Mouse (Mus musculus): ENCODE measurements around the gene Pigw.
"Not testable (repeated sequence)": the region's sequence is repeated elsewhere in the genome, so short reads cannot be mapped to it uniquely, and the experiment has no call there.

Pigw gene

DNA sequence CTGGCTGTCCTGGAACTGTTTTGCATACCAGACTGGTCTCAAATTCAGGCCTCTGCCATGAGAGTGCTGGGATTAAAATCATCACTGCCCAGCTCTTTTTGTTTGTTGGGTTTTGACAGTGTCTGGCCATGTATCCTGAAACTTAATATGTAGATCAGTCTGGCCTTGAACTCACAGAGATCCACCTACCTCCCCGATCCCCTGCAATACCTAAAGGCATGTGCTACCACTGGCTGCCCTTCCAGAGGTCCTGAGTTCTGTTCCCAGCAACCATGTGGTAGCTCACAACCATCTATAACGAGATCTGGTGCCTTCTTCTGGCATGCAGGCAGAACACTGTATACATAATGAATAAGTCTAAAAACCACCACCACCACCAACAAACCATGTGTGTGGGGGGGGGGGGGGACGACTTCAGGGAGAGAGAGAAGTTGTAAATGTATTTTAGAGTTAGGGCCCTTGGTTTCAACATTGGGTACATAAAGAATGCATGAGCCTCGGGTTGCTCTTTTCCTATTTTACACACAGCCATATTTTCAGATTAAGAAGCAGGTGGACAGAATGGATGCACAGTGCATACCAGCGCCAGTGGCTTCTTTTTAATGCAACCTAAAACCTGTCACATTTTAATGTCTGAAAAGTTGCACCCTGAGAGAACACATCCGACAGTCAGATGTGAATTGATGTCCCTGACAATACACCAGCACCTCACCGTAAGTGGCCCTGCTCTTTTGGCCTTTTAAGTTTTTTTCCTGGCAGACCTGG lies 896 bp downstream of the Pigw start:
- no peak for DNase-seq

GRCm38 (mm10) chr11:84876020-84876419 lies 4.1 kb downstream of the Pigw start:
- not testable (repeated sequence) for DNase-seq

DNA sequence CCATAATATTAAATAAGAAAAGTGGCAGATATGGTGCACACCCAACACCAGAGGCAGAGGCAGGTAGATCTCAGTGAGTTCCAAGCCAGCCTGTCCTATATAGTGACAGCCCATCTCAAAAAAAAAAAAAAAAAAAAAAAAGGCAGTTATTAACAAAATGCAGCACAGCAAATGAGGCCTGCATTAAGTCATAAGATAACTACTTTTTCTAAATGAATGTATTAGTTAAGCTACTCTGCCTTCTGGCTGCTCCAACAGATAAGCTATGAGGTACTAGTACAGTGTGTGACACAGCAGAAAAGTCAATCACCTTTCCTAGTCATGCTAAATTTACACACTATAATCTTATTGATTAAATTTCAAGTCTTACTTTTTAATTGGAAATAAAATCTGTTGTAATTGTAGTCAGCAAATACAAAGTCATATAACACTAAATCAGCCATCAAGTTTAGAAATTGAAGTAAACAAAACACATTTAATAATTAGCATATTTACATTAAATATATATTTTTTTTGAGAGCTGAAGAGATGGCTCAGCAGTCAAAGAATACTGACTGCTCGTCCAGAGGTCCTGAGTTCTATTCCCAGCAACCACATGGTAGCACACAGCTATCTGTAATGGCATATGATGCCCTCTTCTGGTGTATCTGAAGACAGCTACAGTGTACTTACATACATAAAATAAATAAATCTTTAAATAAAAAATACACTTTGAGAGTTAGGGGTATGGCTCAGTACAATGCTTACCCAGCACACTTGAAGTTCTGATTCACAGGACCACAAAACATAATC lies 6.8 kb downstream of the Pigw start:
- peak; percentile 35 for DNase-seq

- no peak for DNase-seq
These were observed 8.5 kb downstream of the Pigw start for GRCm38 (mm10) chr11:84871548-84872069.

DNA sequence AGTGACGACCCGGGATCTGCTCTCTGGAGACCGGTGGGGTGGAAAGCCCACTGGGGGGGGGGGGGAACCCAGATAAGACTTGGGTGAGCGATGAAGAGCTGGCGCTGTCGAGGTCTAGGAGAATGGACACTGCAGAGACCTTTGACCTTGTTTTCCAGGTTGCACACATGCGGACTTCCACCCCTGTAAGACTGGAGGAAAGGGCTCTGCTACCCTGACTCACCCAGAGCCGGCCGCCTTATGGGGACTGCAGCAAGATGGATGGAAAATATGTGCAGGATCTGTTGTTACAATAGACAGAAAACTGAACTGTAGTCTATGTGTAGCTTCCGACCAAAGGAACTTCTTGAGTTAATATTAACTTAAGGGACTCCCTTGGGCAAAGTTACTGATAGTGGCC lies 9.0 kb downstream of the Pigw start:
- DNase-seq = no peak

GRCm38 (mm10) chr11:84870337-84871043 lies 9.6 kb downstream of the Pigw start, which contains the start of gene Ggnbp2:
Ggnbp2 (minus strand) TSS chr11:84870817.
- peak; percentile 96 for DNase-seq

- DNase-seq = peak; percentile 94
These were observed 10.4 kb downstream of the Pigw start for GRCm38 (mm10) chr11:84869537-84870232.

GRCm38 (mm10) chr11:84868786-84869259 lies 11.3 kb downstream of the Pigw start:
- DNase-seq = no peak

DNA sequence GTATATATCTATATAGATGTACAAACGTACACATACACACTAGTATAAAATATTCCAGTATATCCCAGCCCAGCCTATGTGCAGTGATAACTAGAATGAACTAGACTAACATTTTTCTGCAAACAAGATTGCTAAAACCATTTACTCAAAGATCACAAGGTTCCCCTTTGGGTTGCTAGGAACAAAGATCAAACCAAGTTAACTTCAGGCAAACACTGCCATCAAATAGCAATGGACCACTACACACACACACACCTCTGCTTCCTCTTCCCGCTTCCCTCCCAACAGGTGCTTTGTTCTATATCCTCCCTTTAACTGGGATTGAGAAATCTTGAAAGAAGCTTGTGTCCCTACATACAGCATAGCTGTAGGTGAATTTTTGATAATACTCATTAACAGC lies 12.5 kb downstream of the Pigw start:
- DNase-seq = no peak

DNA sequence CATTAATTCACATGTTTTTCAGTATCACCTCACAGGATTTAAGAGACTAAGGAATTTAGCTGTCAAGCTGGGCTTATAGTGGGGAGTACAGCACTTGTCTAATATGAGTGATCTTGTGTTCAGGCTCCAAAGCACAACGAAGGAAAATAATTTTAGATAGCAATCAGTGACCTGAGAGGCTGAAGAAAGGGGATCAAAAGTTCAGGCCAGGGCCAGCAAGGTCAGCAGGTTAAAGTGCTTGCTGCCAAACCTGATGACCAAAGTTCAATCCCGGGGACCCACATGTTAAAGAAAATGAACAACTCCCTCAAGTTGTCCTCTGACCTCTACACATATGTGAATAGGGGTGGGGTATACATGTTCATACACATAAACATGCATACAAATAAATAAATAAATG lies 14.8 kb downstream of the Pigw start:
- no peak for DNase-seq

DNA sequence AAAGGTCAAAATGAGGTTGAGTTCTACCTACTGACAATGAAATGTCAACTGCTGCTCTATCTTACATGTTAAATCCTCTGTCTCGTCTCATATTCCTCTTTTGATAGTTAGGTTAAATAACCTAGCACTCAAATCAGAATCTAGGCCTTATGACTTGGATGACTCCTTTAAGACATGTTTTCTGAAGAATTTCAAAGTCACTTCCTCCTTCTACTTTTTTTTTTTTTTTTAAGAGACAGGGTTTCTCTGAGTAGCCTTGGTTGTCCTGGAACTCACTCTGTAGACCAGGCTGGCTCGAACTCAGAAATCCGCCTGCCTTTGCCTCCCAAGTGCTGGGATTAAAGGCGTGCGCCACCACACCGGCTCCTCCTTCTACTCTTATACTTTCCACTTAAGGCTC lies 24.8 kb downstream of the Pigw start:
- DNase-seq = no peak

DNA sequence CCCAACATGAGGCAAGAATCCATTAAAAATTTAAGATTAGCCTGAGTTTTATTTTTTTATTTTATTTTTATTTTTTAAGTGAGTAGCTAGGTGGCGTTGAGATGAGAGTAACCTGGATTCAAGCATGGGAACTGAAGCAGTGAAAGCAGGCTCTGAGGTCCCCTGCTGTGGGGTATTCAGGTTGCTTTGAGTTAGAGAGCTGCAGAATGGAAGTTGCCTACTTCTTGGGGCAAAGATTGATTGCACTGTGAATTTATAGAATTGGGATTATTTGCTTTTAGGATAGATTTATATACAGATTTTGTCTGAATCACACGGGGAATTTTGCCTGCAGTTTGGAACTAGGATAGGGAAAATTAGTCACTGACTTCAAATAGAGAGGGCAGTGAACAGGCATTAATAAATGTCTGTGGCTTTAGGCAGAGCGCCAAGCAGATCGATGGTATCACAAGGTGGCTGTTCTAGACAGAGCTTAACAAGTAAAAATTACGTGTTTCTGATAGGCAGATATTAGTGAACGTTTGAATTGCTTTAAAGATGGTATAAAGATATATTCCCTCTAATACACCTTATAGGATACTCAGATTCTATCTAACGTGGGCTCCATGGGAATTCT lies 32.5 kb downstream of the Pigw start:
- no peak for DNase-seq

DNA sequence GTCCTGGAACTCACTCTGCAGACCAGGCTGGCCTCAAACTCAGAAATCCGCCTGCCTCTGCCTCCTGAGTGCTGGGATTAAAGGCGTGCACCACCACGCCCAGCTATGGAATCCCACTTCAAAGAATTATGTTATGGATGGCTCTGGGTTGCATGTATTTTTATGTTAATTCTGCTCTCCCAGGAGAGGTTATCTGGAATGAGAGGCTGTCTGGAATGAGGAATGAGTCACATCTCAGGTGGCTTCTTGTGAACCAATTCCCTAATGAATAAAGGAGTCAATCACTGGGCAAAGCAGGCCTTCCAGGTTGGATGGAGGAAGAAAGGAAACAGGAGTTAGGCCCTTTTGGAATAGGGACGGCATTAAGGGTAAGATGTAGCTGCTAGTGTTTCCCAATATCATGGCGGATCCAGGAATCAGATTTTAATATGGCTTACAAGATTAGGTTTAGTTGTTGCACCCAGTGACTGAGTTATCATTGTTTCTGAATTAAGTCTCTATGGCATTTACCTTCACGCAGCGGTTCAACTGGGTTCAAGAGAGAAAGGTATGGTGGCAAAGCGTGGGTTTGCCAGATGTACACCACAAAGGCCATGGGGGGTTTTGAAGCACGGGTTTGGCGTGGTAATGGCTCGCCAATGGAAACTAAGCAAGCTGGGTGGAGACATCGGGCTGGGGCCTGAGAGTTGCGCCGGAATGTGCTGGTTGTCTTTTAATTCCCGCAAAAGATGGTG lies 33.2 kb downstream of the Pigw start:
- no peak for DNase-seq

GRCm38 (mm10) chr11:84839330-84839729 lies 40.8 kb downstream of the Pigw start:
- no peak for DNase-seq

DNA sequence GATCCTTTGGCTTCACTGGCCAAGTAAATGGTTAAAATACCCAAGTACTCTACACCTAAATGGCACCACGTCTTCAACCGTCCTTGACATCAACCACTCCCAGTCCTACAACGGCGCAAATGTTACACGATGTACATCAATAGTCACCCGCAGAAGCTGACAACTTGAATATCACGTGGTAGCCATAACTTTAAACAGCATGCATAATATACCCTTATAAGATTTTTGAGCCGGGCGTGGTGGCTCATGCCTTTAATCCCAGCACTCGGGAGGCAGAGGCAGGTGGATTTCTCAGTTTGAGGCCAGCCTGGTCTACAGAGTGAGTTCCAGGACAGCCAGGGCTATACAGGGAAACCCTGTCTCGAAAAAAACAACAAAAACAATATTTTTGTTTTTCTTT lies 50.6 kb downstream of the Pigw start:
- DNase-seq = not testable (repeated sequence)

GRCm38 (mm10) chr11:84828516-84829399 lies 51.3 kb downstream of the Pigw start, which contains the start of gene Dhrs11:
Dhrs11 (minus strand) TSS chr11:84828994.
- peak; percentile 98 for DNase-seq

DNA sequence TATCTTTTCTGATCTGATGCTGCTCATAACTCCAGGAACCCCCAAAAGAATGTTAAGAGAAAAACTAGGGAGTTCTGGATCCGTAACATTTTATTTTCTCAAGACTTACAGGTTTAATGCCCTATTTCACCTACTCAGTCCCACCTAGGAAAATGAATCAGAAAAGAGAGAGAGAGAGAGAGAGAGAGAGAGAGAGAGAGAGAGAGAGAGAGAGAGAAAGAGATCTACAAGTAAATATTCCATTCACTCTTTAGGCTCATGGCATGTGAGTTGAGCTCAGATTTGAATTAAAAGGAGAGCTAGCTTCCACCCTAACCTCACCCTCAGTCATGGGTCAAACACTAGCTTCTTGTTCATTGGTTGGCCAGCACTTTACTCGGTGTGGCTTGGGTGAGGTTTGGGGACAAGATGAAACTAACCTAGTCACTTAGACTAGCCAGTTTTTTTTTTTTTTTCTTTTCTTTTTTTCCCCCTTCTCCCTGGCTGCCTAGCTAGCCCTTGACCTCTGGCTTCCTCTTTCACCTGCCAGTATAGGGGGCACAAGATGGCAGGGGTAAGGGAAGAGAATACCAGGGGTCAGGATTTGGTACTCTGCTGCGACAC lies 52.1 kb downstream of the Pigw start:
- peak; percentile 65 for DNase-seq

- DNase-seq = peak; percentile 30
These were observed 52.6 kb downstream of the Pigw start for GRCm38 (mm10) chr11:84827492-84827891.

All from liver (tissue).